Mouse (Mus musculus): ENCODE data around the gene Gm49358. TPM values are rescaled to one million over a fixed set of nuclear protein-coding genes. Genes with fewer than 3 reads are reported as not detected.

Gene Gm49358
- polyA plus RNA-seq, 1 experiment from 2014 or later = not detected

DNA sequence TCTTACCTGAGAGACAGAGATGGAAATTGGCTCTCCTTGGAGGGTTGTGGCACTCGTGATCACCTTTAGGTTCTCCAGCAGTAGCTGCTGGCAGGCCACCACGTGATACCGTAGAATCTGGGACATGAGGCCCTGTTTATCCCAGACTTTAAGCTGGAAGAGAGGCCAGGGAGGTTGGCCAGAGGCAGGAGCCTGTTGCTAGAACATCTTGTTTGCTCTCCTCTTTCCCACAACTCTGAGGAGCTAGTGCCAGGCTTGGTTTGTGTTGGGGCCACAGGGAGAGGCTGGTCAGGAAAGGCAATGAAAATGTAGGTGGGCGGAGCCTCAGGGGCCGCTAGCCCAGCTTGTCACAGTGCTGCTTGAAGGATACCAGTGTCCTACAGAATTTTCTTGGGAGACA, 108.8 kb downstream of the Gm49358 start:
- Histone ChIP-seq H3K27ac (no peak overlapping the region), H3K9ac (replicated peaks) (no peak overlapping the region), H3K4me2 (no peak overlapping the region), H3K27me3 (peaks cover 4% of the 10 kb centered on the region), H3K4me1 (replicated peaks) (no peaks in the 10 kb centered on the region), H3K36me3 (no peaks in the 10 kb centered on the region), H3K4me3 (replicated peaks) (no peak overlapping the region), H3K9me3 (no peaks in the 10 kb centered on the region)
- no peak for ATAC-seq (ENCODE audit: insufficient number of reproducible peaks, insufficient read depth, low FRiP score, low TSS enrichment, low read depth)
- WGBS = 72% methylated on average over 5 of the region's 5 CpGs

DNA sequence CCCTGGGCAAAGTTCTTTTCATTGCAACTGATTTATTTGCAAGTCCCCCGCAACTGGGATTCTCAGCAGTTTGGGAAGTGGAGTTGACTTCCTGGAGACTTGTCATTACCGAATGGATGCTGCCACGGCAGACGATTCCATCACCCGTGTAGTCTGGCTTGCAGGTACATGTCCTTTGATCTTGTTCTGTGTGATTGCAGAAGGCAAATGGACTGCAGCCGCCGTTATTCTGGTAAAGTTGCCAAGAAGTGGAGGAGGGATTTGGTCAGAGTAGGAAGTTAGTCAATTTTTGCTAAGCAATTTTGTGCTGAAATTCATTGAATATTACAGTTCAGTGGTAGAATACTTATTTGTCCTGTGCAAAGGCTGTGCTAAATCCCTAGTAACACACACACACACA, 114.9 kb downstream of the Gm49358 start:
- H3K9me3 ChIP-seq = no peaks in the 10 kb centered on the region
- H3K4me1 ChIP-seq (replicated peaks) = no peaks in the 10 kb centered on the region
- H3K9ac ChIP-seq (replicated peaks) = no peak overlapping the region
- no peaks in the 10 kb centered on the region; the same call in 1 of the 2 replicates for H3K27me3 ChIP-seq
- no peak for ATAC-seq (ENCODE audit: insufficient number of reproducible peaks, insufficient read depth, low FRiP score, low TSS enrichment, low read depth)
- H3K36me3 ChIP-seq = no peaks in the 10 kb centered on the region
- no peak overlapping the region for H3K4me2 ChIP-seq
- WGBS = 69% methylated on average over 7 of the region's 7 CpGs
- no peak overlapping the region for H3K27ac ChIP-seq
- H3K4me3 ChIP-seq (replicated peaks) = no peak overlapping the region

DNA sequence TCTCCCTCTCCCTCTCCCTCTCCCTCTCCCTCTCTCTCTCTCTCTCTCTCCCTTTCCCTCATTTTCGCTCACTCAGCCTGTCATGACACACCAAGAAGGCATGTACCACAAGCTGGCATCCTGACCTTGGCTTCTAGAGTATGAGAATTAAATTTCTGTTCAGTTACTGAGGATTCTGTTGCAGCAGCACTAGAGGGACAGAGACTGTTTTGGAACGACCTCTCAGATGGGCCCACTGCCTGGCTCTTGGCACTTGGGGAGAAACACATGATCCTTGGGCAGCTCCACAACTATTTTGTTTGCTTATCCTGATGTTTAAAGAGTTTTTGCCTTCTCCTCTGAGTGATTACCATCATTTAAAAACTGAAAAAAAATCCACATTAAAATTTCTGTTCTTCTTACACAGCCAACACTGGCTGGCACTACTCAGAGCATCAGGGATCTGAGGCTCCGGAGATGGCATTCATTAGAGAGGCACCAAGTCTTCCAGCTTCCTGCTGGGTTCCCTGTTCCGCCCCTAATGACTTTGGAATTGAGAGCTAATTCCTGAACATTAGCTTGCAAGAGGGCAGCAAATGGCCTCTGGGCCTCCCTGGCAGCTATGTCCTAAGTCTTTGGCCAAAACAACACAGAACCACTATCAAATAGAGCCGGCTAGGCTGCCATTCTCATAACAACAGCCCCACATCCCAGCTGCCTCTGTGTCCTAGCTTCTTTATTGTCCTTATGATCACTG, 116.5 kb downstream of the Gm49358 start:
- Histone ChIP-seq H3K4me2 (no peak overlapping the region), H3K27ac (no peak overlapping the region), H3K4me1 (replicated peaks) (no peaks in the 10 kb centered on the region), H3K36me3 (no peaks in the 10 kb centered on the region), H3K9me3 (no peaks in the 10 kb centered on the region), H3K9ac (replicated peaks) (no peak overlapping the region), H3K4me3 (replicated peaks) (no peak overlapping the region), H3K27me3 (no peaks in the 10 kb centered on the region)
- 51% methylated on average over 5 of the region's 5 CpGs for WGBS
- no peak for ATAC-seq (ENCODE audit: insufficient number of reproducible peaks, insufficient read depth, low FRiP score, low TSS enrichment, low read depth)

DNA sequence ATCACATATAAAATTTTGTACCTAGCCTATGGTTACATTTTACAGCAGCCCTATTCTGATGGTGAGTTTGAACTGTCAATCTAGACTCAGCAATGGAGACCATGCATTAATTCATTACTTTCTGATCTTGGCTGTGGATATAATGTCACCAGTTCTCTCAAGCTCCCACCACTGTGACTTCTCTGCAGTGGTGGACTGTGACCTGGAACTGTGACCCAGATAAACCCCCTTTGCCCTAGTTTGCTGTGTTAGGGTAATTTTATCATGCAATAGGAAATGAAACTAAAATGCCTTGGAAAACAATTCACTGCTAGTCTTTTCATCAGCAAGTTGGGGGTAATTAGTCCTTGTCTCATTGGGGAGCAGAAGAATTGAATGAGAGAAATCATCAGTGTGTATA, 117.7 kb downstream of the Gm49358 start:
- ATAC-seq (ENCODE audit: insufficient number of reproducible peaks, insufficient read depth, low FRiP score, low TSS enrichment, low read depth) = no peak
- H3K9me3 ChIP-seq = no peaks in the 10 kb centered on the region
- no peaks in the 10 kb centered on the region for H3K4me1 ChIP-seq (replicated peaks)
- no peak overlapping the region for H3K27ac ChIP-seq
- no peaks in the 10 kb centered on the region for H3K27me3 ChIP-seq
- no peak overlapping the region for H3K4me2 ChIP-seq
- no peak overlapping the region for H3K9ac ChIP-seq (replicated peaks)
- H3K4me3 ChIP-seq (replicated peaks) = no peak overlapping the region
- no peaks in the 10 kb centered on the region for H3K36me3 ChIP-seq

Other genes with a start within 250 kb of the Gm49358 start
- 588 and 626 TPM in 2 replicates for gene Hsp90b1, start 58.5 kb upstream of the Gm49358 start, polyA plus RNA-seq (2016; fragmentation: Nextera tagmentation; extraction: Ambion mirVana)
- gene Ttc41, start 58.2 kb upstream of the Gm49358 start, polyA plus RNA-seq (2016; fragmentation: Nextera tagmentation; extraction: Ambion mirVana) = 2.1 and 2.5 TPM in 2 replicates
- 0.94 and 1.0 TPM in 2 replicates for gene Nt5dc3, start 15.0 kb downstream of the Gm49358 start, polyA plus RNA-seq (2016; fragmentation: Nextera tagmentation; extraction: Ambion mirVana)
- 0.17 and 0.18 TPM in 2 replicates for gene Stab2, start 244.1 kb downstream of the Gm49358 start, polyA plus RNA-seq (2016; fragmentation: Nextera tagmentation; extraction: Ambion mirVana)